Mouse (Mus musculus) kidney, adult 2 months (tissue): ENCODE data around the gene Cnot6.

Experiments
- CTCF ChIP-seq: fragments of 200-500 bp; conservative IDR thresholded peaks from 2 replicates; pipeline ENCODE4 v1.5.1; 2011; ENCODE audit warnings: low read depth, mild to moderate bottlenecking, control low read depth, low read length, moderate library complexity, mixed read lengths; ENCODE audit not compliant: insufficient read depth, insufficient read length
- POLR2A ChIP-seq: fragments of 200-500 bp; IDR thresholded peaks from one replicate; pipeline ENCODE4 v1.6.1; 2011; ENCODE audit warnings: low read depth, low read length, control low read depth

DNA sequence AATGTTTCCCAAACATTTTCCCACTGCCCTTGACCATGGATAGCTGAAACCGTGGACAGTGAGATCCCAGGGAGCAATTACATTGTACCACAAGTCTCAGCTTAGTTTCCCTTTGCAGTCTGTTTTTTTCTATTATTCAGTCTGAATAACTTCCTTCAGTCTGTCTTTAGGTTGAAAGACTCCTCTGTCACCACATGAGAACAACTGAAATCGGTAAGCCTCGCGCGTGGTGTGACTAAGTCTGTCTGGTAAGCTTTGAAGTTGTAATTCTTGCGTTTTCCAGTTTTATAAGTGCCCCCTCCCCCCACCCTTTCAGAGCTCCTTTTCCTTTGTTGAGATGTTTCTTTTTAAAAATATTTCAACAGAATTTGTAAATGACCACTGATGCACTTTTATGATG is 10.2 kb upstream of the Cnot6 start:
- TF ChIP-seq CTCF: no peak
- TF ChIP-seq POLR2A: no peak
